8 mouse cellular contexts compared by ENCODE assay signal in the genomic region with DNA sequence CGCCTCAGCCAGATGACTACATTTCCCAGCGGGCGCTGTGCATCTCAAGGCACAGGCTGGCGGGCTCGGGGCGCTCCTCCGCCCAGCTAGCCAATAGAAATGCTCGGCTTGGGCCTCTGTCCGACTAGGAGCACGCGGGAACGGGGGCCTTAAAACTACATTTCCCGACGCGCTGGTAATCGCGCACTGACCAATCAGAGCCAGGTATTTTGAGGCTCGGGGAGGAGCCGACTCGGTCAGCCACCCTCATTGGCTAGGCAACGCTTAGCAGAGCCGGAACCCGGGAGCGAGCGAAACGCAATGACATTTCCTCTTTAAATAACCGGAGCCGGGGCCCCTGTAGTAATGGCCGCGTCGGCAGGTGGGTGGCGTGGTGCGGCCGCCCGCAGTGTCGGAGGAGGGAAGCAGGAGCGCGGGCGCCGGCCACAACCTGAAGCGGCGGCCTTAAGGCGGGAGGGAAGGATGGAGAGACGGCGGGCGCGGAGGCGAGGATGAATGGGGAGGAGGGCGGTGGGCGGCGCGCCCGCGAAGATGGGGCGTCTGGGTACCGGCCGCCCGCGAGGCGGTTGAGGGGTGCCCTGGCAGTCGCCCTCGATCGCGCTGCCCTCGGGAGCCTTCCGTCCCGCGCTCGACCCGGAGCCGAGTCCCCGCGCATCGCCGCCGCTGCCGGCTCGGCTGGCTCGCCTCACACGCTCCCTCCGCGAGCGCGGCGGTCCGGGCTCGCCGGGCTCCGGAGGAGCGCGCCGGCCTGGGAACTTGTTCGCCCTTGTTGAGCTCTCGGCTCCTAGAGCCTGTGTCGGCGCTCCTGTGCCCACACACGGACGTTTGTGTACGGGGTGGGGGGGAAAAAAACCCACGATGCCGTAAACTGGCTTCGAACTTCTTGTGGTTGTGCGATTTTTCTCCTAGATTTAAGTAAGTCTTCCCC. TPM values are rescaled to one million over a fixed set of nuclear protein-coding genes. Genes with fewer than 3 reads are reported as not detected.
DNase-seq lines count a peak whose midpoint lies in the region; ATAC-seq and TF ChIP-seq lines count a peak whose summit lies in the region.

No protein-coding gene starts in this region.

- H3K9me3 ChIP-seq in G1E (replicated peaks), result no peaks in the 10 kb centered on the region
- H3K9me3 ChIP-seq in forebrain, embryonic 16.5 days (ENCODE audit: control insufficient read depth, low read length), result no peaks in the 10 kb centered on the region
- no peaks in the 10 kb centered on the region for H3K9me3 ChIP-seq in lung, embryonic 14.5 days (ENCODE audit: low read depth, low read length)

- H3K4me2 ChIP-seq in forebrain, embryonic 16.5 days (ENCODE audit: low read length), result peak overlapping the region; percentile 66
- peak overlapping the region; percentile 75 for H3K4me2 ChIP-seq in lung, embryonic 14.5 days

- peak overlapping the region; percentile 94 for H3K4me3 ChIP-seq in G1E (ENCODE audit: low read depth, low read length)
- H3K4me3 ChIP-seq in forebrain, embryonic 16.5 days (replicated peaks; ENCODE audit: low read length), result peak overlapping the region; percentile 80
- peak overlapping the region; percentile 97 for H3K4me3 ChIP-seq in layer of hippocampus, adult 2 months
- peak overlapping the region; percentile 75 for H3K4me3 ChIP-seq in lung, embryonic 14.5 days (ENCODE audit: low read depth, low read length)
- peak overlapping the region; percentile 85 for H3K4me3 ChIP-seq in olfactory bulb, adult 2 months (ENCODE audit: insufficient read depth, low read depth, low read length)
- peak overlapping the region; percentile 79 for H3K4me3 ChIP-seq in thymus, adult 2 months (ENCODE audit: control insufficient read depth, insufficient read depth, low read length)

- no peaks in the 10 kb centered on the region for H3K27me3 ChIP-seq in G1E (ENCODE audit: insufficient read depth, low read length)
- H3K27me3 ChIP-seq in forebrain, embryonic 16.5 days (replicated peaks; ENCODE audit: control insufficient read depth, insufficient read depth, low read length), result no peaks in the 10 kb centered on the region
- H3K27me3 ChIP-seq in lung, embryonic 14.5 days (ENCODE audit: insufficient read depth, low read length), result peaks cover 7% of the 10 kb centered on the region; the same call in 1 of the 2 replicates
- H3K27me3 ChIP-seq in thymus, adult 2 months (ENCODE audit: control insufficient read depth, insufficient read depth, low read length), result no peaks in the 10 kb centered on the region

- H3K27ac ChIP-seq in forebrain, embryonic 16.5 days (ENCODE audit: low read length), result peak overlapping the region; percentile 93
- H3K27ac ChIP-seq in layer of hippocampus, adult 2 months, result peak overlapping the region; percentile 96
- peak overlapping the region; percentile 59; the same call in 1 of the 2 replicates for H3K27ac ChIP-seq in lung, embryonic 14.5 days (ENCODE audit: low read depth)
- peak overlapping the region; percentile 61 for H3K27ac ChIP-seq in olfactory bulb, adult 2 months (ENCODE audit: insufficient read depth, low read depth, low read length)
- no peak overlapping the region for H3K27ac ChIP-seq in thymus, adult 2 months (ENCODE audit: control insufficient read depth, insufficient read depth, low read length)

- peak; percentile 38; the same call in 1 of the 2 replicates for TF ChIP-seq POLR2A in olfactory bulb, adult 2 months (IDR thresholded peaks at IDR 0.05; ENCODE audit: insufficient read depth, low read depth, low read length)
- peak; percentile 64; the same call in 1 of the 2 replicates for TF ChIP-seq POLR2A in thymus, adult 2 months (IDR thresholded peaks at IDR 0.05; ENCODE audit: control insufficient read depth, extremely low read depth, insufficient read depth, low read length, poor library complexity)

- intact Hi-C loops in heart, postnatal 36 days (cut with DNase I), result no loop called here

- peak overlapping the region; percentile 81 for H3K9ac ChIP-seq in forebrain, embryonic 16.5 days (replicated peaks; ENCODE audit: low read depth, low read length)
- H3K9ac ChIP-seq in lung, embryonic 14.5 days, result peak overlapping the region; percentile 61

- H3K36me3 ChIP-seq in G1E (replicated peaks), result peaks cover 26% of the 10 kb centered on the region
- H3K36me3 ChIP-seq in forebrain, embryonic 16.5 days (ENCODE audit: control insufficient read depth, insufficient read depth), result peaks cover 10% of the 10 kb centered on the region
- 0 out of 2 replicates have a peak, but pooled peaks cover 4% of the 10 kb centered on the region for H3K36me3 ChIP-seq in lung, embryonic 14.5 days (ENCODE audit: insufficient read depth)
- peaks cover 12% of the 10 kb centered on the region for H3K36me3 ChIP-seq in thymus, adult 2 months (ENCODE audit: control insufficient read depth, insufficient read depth, low read length)

- WGBS in forebrain, embryonic 16.5 days, result under 1% methylated on average over 99 of the region's 103 CpGs
- WGBS in lung, embryonic 14.5 days, result 1% methylated on average over 99 of the region's 103 CpGs
- WGBS in olfactory bulb, adult 2 months, result under 1% methylated on average over 103 of the region's 103 CpGs
- under 1% methylated on average over 95 of the region's 103 CpGs for WGBS in thymus, adult 2 months

- TF ChIP-seq CTCF in G1E (IDR thresholded peaks at IDR 0.05; ENCODE audit: low read depth, low read length), result no peak
- TF ChIP-seq CTCF in layer of hippocampus, adult 2 months (conservative IDR thresholded peaks at IDR 0.05), result peak; percentile 57
- 0 out of 2 replicates have a peak, but pooled peaks have one; percentile 11 for TF ChIP-seq CTCF in lung, embryonic 14.5 days (IDR thresholded peaks at IDR 0.05; ENCODE audit: low read depth)
- no peak for TF ChIP-seq CTCF in olfactory bulb, adult 2 months (IDR thresholded peaks at IDR 0.05; ENCODE audit: insufficient read depth, low read depth, low read length)
- peak; percentile 26; the same call in 1 of the 2 replicates for TF ChIP-seq CTCF in thymus, adult 2 months (IDR thresholded peaks at IDR 0.05; ENCODE audit: borderline replicate concordance, control insufficient read depth, extremely low read depth, insufficient read depth, low read length, poor library complexity)

- peak; percentile 98 for ATAC-seq in G1E (ENCODE audit: extremely low read depth, insufficient number of reproducible peaks, low FRiP score, poor library complexity, severe bottlenecking)
- peak; percentile 99 for ATAC-seq in forebrain, embryonic 16.5 days
- ATAC-seq in lung, embryonic 14.5 days (ENCODE audit: insufficient read depth), result peak; percentile 99

- peak; percentile 97 for DNase-seq in G1E (ENCODE audit: low spot score)
- peak; percentile 93 to 98 for DNase-seq in cerebellum, adult 18-20 months
- peak; percentile 86 to 88 for DNase-seq in heart, postnatal 36 days
- DNase-seq in layer of hippocampus, adult 2 months (ENCODE audit: low spot score in 2 of 2), result peak; percentile 94 to 97
- DNase-seq in lung, embryonic 14.5 days, result peak; percentile 99
- DNase-seq in thymus, adult 2 months, result peak; percentile 90

- peaks cover 33% of the 10 kb centered on the region for H3K4me1 ChIP-seq in G1E (ENCODE audit: insufficient read depth, low read depth, low read length)
- peaks cover 15% of the 10 kb centered on the region for H3K4me1 ChIP-seq in forebrain, embryonic 16.5 days (replicated peaks; ENCODE audit: control insufficient read depth, insufficient read depth, low read length)
- H3K4me1 ChIP-seq in lung, embryonic 14.5 days (ENCODE audit: insufficient read depth), result no peaks in the 10 kb centered on the region; the same call in 1 of the 2 replicates
- peaks cover 4% of the 10 kb centered on the region; the same call in 1 of the 2 replicates for H3K4me1 ChIP-seq in olfactory bulb, adult 2 months (ENCODE audit: control insufficient read depth, insufficient read depth, low read length)
- peaks cover 7% of the 10 kb centered on the region for H3K4me1 ChIP-seq in thymus, adult 2 months (replicated peaks; ENCODE audit: control insufficient read depth, insufficient read depth, low read length)

RNA-seq across cellular contexts. Expression of a gene that starts 0.8 kb away (rescaled TPM):
- total RNA-seq in G1E (2014; fragmentation: Nextera tagmentation) (8.6 and 9.1 TPM in 2 replicates), G1E (2017) (16.2 and 17.0 TPM in 2 replicates)
- polyA plus RNA-seq in G1E (2012), result 0.19 and 0.50 TPM in 2 replicates
- polyA plus RNA-seq in forebrain, embryonic 16.5 days (2015; fragmentation: Nextera tagmentation; extraction: Ambion mirVana), result 5.4 and 7.5 TPM in 2 replicates
- total RNA-seq in heart, postnatal 36 days (2021), result 1 to 10 TPM; 1.1 to 1.3 TPM
- total RNA-seq in layer of hippocampus, adult 2 months (2021), result 1 to 10 TPM; 6.8 to 7.7 TPM
- 1.9 and 2.3 TPM in 2 replicates for polyA plus RNA-seq in lung, embryonic 14.5 days (2014; fragmentation: Nextera tagmentation; extraction: Ambion mirVana)
- not detected in 2 replicates for polyA plus RNA-seq in olfactory bulb, adult 2 months (2012; ENCODE audit: insufficient read depth, insufficient read length, low replicate concordance, missing spikeins)
- 0.83 and 2.2 TPM in 2 replicates for polyA plus RNA-seq in thymus, adult 2 months (2012; rRNA removed)

Comparison
In these comparisons a context has a peak if more than half of its experiments do, and no peak if none do; other contexts are left out.
1. CTCF ChIP-seq: peak in layer of hippocampus, adult 2 months (single experiment), lung, embryonic 14.5 days (single experiment) and thymus, adult 2 months (single experiment); none in G1E (single experiment) and olfactory bulb, adult 2 months (single experiment).
2. Peak in every context shown above with its lines, with median percentiles within 50 percentile points of each other: ATAC-seq, DNase-seq and H3K4me3 ChIP-seq.